Mouse (Mus musculus) stomach, embryonic 16.5 days (tissue): ENCODE measurements at regions not wholly inside any gene's neighbourhood (a gene's known extent, or its start where the extent isn't known, plus 50 kb on each side); places are given as distances from the start of the nearest gene placed in this dataset.

Source experiments
- ATAC-seq: fragments of 200-750 bp; cut with Nextera tagmentation; 2 replicates; pipeline ENCODE4 v1.8.0; 2017; ENCODE audit warnings: moderate number of reproducible peaks, moderate TSS enrichment; ENCODE audit not compliant: insufficient read depth, low FRiP score
- H3K27ac ChIP-seq: fragments of 300-500 bp; sonication (generic); 2 replicates; pipeline ENCODE4 v1.5.1; 2014; ENCODE audit warnings: low read length
- H3K27me3 ChIP-seq: fragments of 300-500 bp; sonication (generic); 2 replicates; pipeline ENCODE4 v1.6.1; 2014; ENCODE audit warnings: low read length, control low read depth, mixed read lengths; ENCODE audit not compliant: control insufficient read depth, insufficient read depth
- H3K36me3 ChIP-seq: fragments of 300-500 bp; sonication (generic); 2 replicates; pipeline ENCODE4 v1.6.1; 2014; ENCODE audit warnings: low read length; ENCODE audit not compliant: control insufficient read depth, insufficient read depth
- H3K4me1 ChIP-seq: fragments of 300-500 bp; sonication (generic); 2 replicates; pipeline ENCODE4 v1.6.1; 2014; ENCODE audit warnings: low read length, control low read depth, mixed read lengths; ENCODE audit not compliant: control insufficient read depth, insufficient read depth
- H3K4me2 ChIP-seq: fragments of 300-500 bp; sonication (generic); 2 replicates; pipeline ENCODE4 v1.6.1; 2014; ENCODE audit warnings: low read depth, low read length, mixed read lengths
- H3K4me3 ChIP-seq: fragments of 300-500 bp; sonication (generic); replicated peaks from 2 replicates; pipeline ENCODE4 v1.5.1; 2014; ENCODE audit warnings: mild to moderate bottlenecking, low read length
- H3K9ac ChIP-seq: fragments of 300-500 bp; sonication (generic); 2 replicates; pipeline ENCODE4 v1.6.1; 2014; ENCODE audit warnings: low read length
- H3K9me3 ChIP-seq: fragments of 300-500 bp; sonication (generic); replicated peaks from 2 replicates; pipeline ENCODE4 v1.6.1; 2016; ENCODE audit warnings: low read length, control low read depth; ENCODE audit not compliant: control insufficient read depth
- WGBS: fragments of 180-500 bp; shearing (Covaris S2); extraction: QIAGEN DNeasy Blood & Tissue Kit; methylation state at CpG from one replicate; pipeline ENCODE4 v1.1.7; 2014; 5-methylcytosine and 5-hydroxymethylcytosine counted together

- ATAC-seq: no peak
- 68% methylated on average over 4 of the region's 4 CpGs for WGBS
- Histone ChIP-seq H3K27ac (no peak overlapping the region), H3K4me3 (no peak overlapping the region), H3K9ac (no peak overlapping the region), H3K4me1 (no peaks in the 10 kb centered on the region), H3K36me3 (no peaks in the 10 kb centered on the region), H3K4me2 (no peak overlapping the region), H3K27me3 (no peaks in the 10 kb centered on the region), H3K9me3 (no peaks in the 10 kb centered on the region; the same call in 1 of the 2 replicates)
These were observed 265.6 kb downstream of the Emp1 start for GRCm38 (mm10) chr6:135627928-135628327.

- H3K27me3 ChIP-seq: no peaks in the 10 kb centered on the region
- 79% methylated on average over 3 of the region's 3 CpGs for WGBS
- H3K4me3 ChIP-seq: no peak overlapping the region
- H3K4me2 ChIP-seq: no peak overlapping the region
- ATAC-seq: no peak
- no peaks in the 10 kb centered on the region for H3K36me3 ChIP-seq
- no peaks in the 10 kb centered on the region for H3K4me1 ChIP-seq
- no peak overlapping the region for H3K27ac ChIP-seq
- H3K9ac ChIP-seq: no peak overlapping the region
- no peaks in the 10 kb centered on the region; the same call in 1 of the 2 replicates for H3K9me3 ChIP-seq
These were observed 266.9 kb downstream of the Emp1 start for GRCm38 (mm10) chr6:135629236-135629635.

- WGBS: 75% methylated on average over 5 of the region's 5 CpGs
- H3K36me3 ChIP-seq: no peaks in the 10 kb centered on the region
- no peaks in the 10 kb centered on the region; the same call in 1 of the 2 replicates for H3K9me3 ChIP-seq
These were observed 270.3 kb downstream of the Emp1 start for GRCm38 (mm10) chr6:135632671-135633070.

GRCm38 (mm10) chr6:135636648-135637047 lies 274.3 kb downstream of the Emp1 start:
- Histone ChIP-seq H3K4me2 (no peak overlapping the region), H3K4me3 (no peak overlapping the region), H3K9me3 (no peaks in the 10 kb centered on the region), H3K9ac (no peak overlapping the region), H3K27me3 (no peaks in the 10 kb centered on the region), H3K27ac (no peak overlapping the region), H3K4me1 (no peaks in the 10 kb centered on the region), H3K36me3 (no peaks in the 10 kb centered on the region)
- no peak for ATAC-seq
- WGBS: 71% methylated on average over 8 of the region's 8 CpGs

More at GRCm38 (mm10) chr6:135632671-135633070, 270.3 kb downstream of the Emp1 start:
- Histone ChIP-seq H3K27me3 (no peaks in the 10 kb centered on the region), H3K4me1 (no peaks in the 10 kb centered on the region), H3K4me3 (no peak overlapping the region), H3K4me2 (no peak overlapping the region), H3K9ac (no peak overlapping the region), H3K27ac (no peak overlapping the region)
- no peak for ATAC-seq

- Histone ChIP-seq H3K4me3 (no peak overlapping the region), H3K27ac (no peak overlapping the region), H3K36me3 (no peaks in the 10 kb centered on the region), H3K27me3 (no peaks in the 10 kb centered on the region), H3K4me2 (no peak overlapping the region), H3K9me3 (no peaks in the 10 kb centered on the region; the same call in 1 of the 2 replicates), H3K9ac (no peak overlapping the region), H3K4me1 (no peaks in the 10 kb centered on the region)
- WGBS: 88% methylated on average over 5 of the region's 5 CpGs
- ATAC-seq: no peak
These were observed 280.4 kb downstream of the Emp1 start for GRCm38 (mm10) chr6:135642711-135643110.

- Histone ChIP-seq H3K36me3 (no peaks in the 10 kb centered on the region), H3K4me1 (no peaks in the 10 kb centered on the region), H3K27me3 (no peaks in the 10 kb centered on the region), H3K9ac (no peak overlapping the region), H3K4me3 (no peak overlapping the region), H3K4me2 (no peak overlapping the region), H3K27ac (no peak overlapping the region), H3K9me3 (no peaks in the 10 kb centered on the region; the same call in 1 of the 2 replicates)
- no peak for ATAC-seq
- 77% methylated on average over 1 of the region's 1 CpGs for WGBS
These were observed 283.8 kb downstream of the Emp1 start for GRCm38 (mm10) chr6:135646177-135646576.

- Histone ChIP-seq H3K27me3 (no peaks in the 10 kb centered on the region), H3K4me3 (no peak overlapping the region), H3K9me3 (no peaks in the 10 kb centered on the region), H3K36me3 (no peaks in the 10 kb centered on the region), H3K4me1 (no peaks in the 10 kb centered on the region), H3K9ac (no peak overlapping the region), H3K27ac (no peak overlapping the region), H3K4me2 (no peak overlapping the region)
- ATAC-seq: no peak
- 85% methylated on average over 3 of the region's 3 CpGs for WGBS
These were observed 290.7 kb downstream of the Emp1 start for GRCm38 (mm10) chr6:135653002-135653401.

GRCm38 (mm10) chr6:135662386-135662785 lies 300.0 kb downstream of the Emp1 start:
- Histone ChIP-seq H3K9me3 (no peaks in the 10 kb centered on the region), H3K4me3 (no peak overlapping the region), H3K27ac (no peak overlapping the region), H3K36me3 (no peaks in the 10 kb centered on the region), H3K27me3 (no peaks in the 10 kb centered on the region), H3K9ac (no peak overlapping the region), H3K4me2 (no peak overlapping the region), H3K4me1 (no peaks in the 10 kb centered on the region)
- 91% methylated on average over 3 of the region's 3 CpGs for WGBS
- no peak for ATAC-seq

GRCm38 (mm10) chr6:135662801-135663537 lies 300.6 kb downstream of the Emp1 start:
- no peak for ATAC-seq
- Histone ChIP-seq H3K4me3 (no peak overlapping the region), H3K27me3 (no peaks in the 10 kb centered on the region), H3K36me3 (no peaks in the 10 kb centered on the region), H3K9me3 (no peaks in the 10 kb centered on the region), H3K4me2 (no peak overlapping the region), H3K9ac (no peak overlapping the region), H3K4me1 (no peaks in the 10 kb centered on the region), H3K27ac (no peak overlapping the region)
- 81% methylated on average over 4 of the region's 4 CpGs for WGBS
